ENCODE assay signal across 22 mouse cellular contexts in genomic region chr10:78307391-78307790, GRCm38 (mm10). TPM values are rescaled to one million over a fixed set of nuclear protein-coding genes. Genes with fewer than 3 reads are reported as not detected.
DNase-seq lines count a peak whose midpoint lies in the region; ATAC-seq lines count a peak whose summit lies in the region.
"Had no signal": no experiment of that assay in that cellular context is flagged by ENCODE, and none has a peak within 500 bp of the region (broad histone marks: within the 10 kb centered on the region; RNA-seq: fewer than 3 reads in every experiment).

No protein-coding gene starts in this region.

- H3K27me3 ChIP-seq in midbrain, embryonic 11.5 days (ENCODE audit: control insufficient read depth, insufficient read depth, low read length), result no peaks in the 10 kb centered on the region
- no peaks in the 10 kb centered on the region for H3K27me3 ChIP-seq in midbrain, embryonic 10.5 days (ENCODE audit: low read depth, poor library complexity, severe bottlenecking)
- H3K27me3 ChIP-seq: CH12.LX; embryonic facial prominence, embryonic 12.5 days; forebrain, embryonic 13.5 days; forebrain, embryonic 15.5 days had no signal

- no peak overlapping the region for H3K4me3 ChIP-seq in midbrain, embryonic 11.5 days (ENCODE audit: low read depth, low read length)
- H3K4me3 ChIP-seq in midbrain, embryonic 10.5 days, result no peak overlapping the region
- H3K4me3 ChIP-seq: embryonic facial prominence, embryonic 10.5 days; embryonic facial prominence, embryonic 12.5 days; forebrain, embryonic 13.5 days; forebrain, embryonic 15.5 days had no signal

- no peak for ATAC-seq in midbrain, embryonic 11.5 days (ENCODE audit: low FRiP score)
- ATAC-seq: CD4-positive, CD25-positive, alpha-beta regulatory T cell, adult 4 months; forebrain, embryonic 13.5 days; forebrain, embryonic 15.5 days; forebrain, postnatal 0 days had no signal

- no peak overlapping the region for H3K4me2 ChIP-seq in midbrain, embryonic 11.5 days
- H3K4me2 ChIP-seq: embryonic facial prominence, embryonic 12.5 days; forebrain, embryonic 13.5 days; forebrain, embryonic 15.5 days had no signal

- 67% methylated on average over 3 of the region's 3 CpGs for WGBS in midbrain, embryonic 11.5 days
- 63% methylated on average over 3 of the region's 3 CpGs for WGBS in midbrain, embryonic 10.5 days

- peak; percentile 41 for DNase-seq in midbrain, embryonic 11.5 days (ENCODE audit: low spot score, missing footprints)
- DNase-seq in midbrain, embryonic 10.5 days (ENCODE audit: low spot score), result no peak
- peak; percentile 12 for DNase-seq in retina, embryonic 14.5 days (ENCODE audit: low spot score)
- peak; percentile 64 for DNase-seq in retina, postnatal 7 days (ENCODE audit: low read depth, low spot score)
- no peak for DNase-seq in cerebellum, postnatal 25 days
- DNase-seq in layer of hippocampus, adult 9-11 months, result no peak
- DNase-seq: adrenal gland, adult 2 months; adrenal gland, postnatal 10 days; adrenal gland, postnatal 25 days; B cell, adult 2 months; cerebellum, adult 11 months; cerebellum, adult 18-20 months; cerebellum, adult 9-10 months; cerebellum, postnatal 36 days; forebrain, postnatal 0 days had no signal

- no peaks in the 10 kb centered on the region for H3K9me3 ChIP-seq in midbrain, embryonic 11.5 days (ENCODE audit: control insufficient read depth, low read length)
- no peaks in the 10 kb centered on the region for H3K9me3 ChIP-seq in midbrain, embryonic 10.5 days (replicated peaks)
- H3K9me3 ChIP-seq: embryonic facial prominence, embryonic 10.5 days; embryonic facial prominence, embryonic 12.5 days; forebrain, embryonic 13.5 days; forebrain, embryonic 15.5 days; G1E had no signal

- no peak overlapping the region for H3K9ac ChIP-seq in midbrain, embryonic 11.5 days (ENCODE audit: low read length)
- H3K9ac ChIP-seq: embryonic facial prominence, embryonic 12.5 days; forebrain, embryonic 13.5 days; forebrain, embryonic 15.5 days; forebrain, postnatal 0 days had no signal

- H3K4me1 ChIP-seq in midbrain, embryonic 11.5 days (ENCODE audit: control insufficient read depth, insufficient read depth, low read length), result no peaks in the 10 kb centered on the region
- H3K4me1 ChIP-seq in midbrain, embryonic 10.5 days, result peaks cover 18% of the 10 kb centered on the region
- H3K4me1 ChIP-seq: embryonic facial prominence, embryonic 12.5 days; forebrain, embryonic 13.5 days had no signal

- H3K36me3 ChIP-seq in midbrain, embryonic 11.5 days (ENCODE audit: control insufficient read depth, insufficient read depth, low read length), result peaks cover 2% of the 10 kb centered on the region; the same call in 1 of the 2 replicates
- H3K36me3 ChIP-seq in midbrain, embryonic 10.5 days, result peaks cover 22% of the 10 kb centered on the region
- H3K36me3 ChIP-seq: embryonic facial prominence, embryonic 12.5 days; forebrain, embryonic 15.5 days; G1E had no signal

- no peak overlapping the region for H3K27ac ChIP-seq in midbrain, embryonic 11.5 days (ENCODE audit: low read depth, low read length)
- no peak overlapping the region for H3K27ac ChIP-seq in midbrain, embryonic 10.5 days (replicated peaks)
- H3K27ac ChIP-seq: embryonic facial prominence, embryonic 10.5 days; embryonic facial prominence, embryonic 12.5 days; forebrain, embryonic 13.5 days; forebrain, embryonic 15.5 days had no signal

RNA-seq across cellular contexts. Expression of gene Agpat3, which starts 44.9 kb away (rescaled TPM):
- polyA plus RNA-seq in midbrain, embryonic 11.5 days (2014; fragmentation: Nextera tagmentation; extraction: Ambion mirVana), result 37.8 and 46.3 TPM in 2 replicates
- polyA plus RNA-seq in midbrain, embryonic 10.5 days (2016; fragmentation: Nextera tagmentation; extraction: Ambion mirVana), result 41.6 and 48.9 TPM in 2 replicates

Comparison
In these comparisons a context has a peak if more than half of its experiments do, and no peak if none do; other contexts are left out.
1. DNase-seq: peak in midbrain, embryonic 11.5 days (single experiment), retina, embryonic 14.5 days (single experiment) and retina, postnatal 7 days (single experiment); none in midbrain, embryonic 10.5 days (single experiment), cerebellum, postnatal 25 days (0 of 2) and layer of hippocampus, adult 9-11 months (single experiment).